Mouse (Mus musculus): ENCODE measurements around the gene Otud5.
"Not testable (repeated sequence)": the region's sequence is repeated elsewhere in the genome, so short reads cannot be mapped to it uniquely, and the experiment has no call there.

The Otud5 gene

GRCm38 (mm10) chrX:7841163-7842162, at the start of gene Otud5:
Otud5 (plus strand) TSS chrX:7841364.
- peak; percentile 97 for DNase-seq (ENCODE audit: low spot score)

- peak; percentile 16 for DNase-seq (ENCODE audit: low spot score)
Observed at GRCm38 (mm10) chrX:7793361-7793760, 47.8 kb upstream of the Otud5 start.

- no peak for DNase-seq (ENCODE audit: low spot score)
Observed at GRCm38 (mm10) chrX:7795016-7795415, 46.1 kb upstream of the Otud5 start.

GRCm38 (mm10) chrX:7797327-7797726, 43.8 kb upstream of the Otud5 start:
- no peak for DNase-seq (ENCODE audit: low spot score)

GRCm38 (mm10) chrX:7802157-7802556, 39.0 kb upstream of the Otud5 start:
- DNase-seq (ENCODE audit: low spot score) = not testable (repeated sequence)

DNA sequence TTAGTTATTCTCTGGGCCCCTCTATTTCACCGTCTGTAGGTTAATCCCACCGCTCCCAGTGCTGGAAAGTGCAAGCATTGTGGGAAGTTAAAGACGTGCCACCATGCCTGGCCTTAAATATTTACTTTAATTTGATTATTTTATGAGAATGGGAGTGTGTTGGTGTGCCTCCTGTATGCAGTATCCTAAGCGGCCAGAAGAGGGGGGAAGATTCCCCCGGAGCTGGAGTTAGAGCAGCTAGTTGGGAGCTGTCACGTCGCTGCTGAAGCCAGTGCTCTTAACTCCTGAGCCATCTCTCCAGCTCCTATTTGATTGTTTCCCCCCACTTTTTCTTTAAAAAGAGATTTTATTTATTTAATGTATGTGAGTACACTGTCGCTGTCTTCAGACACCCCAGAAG, 26.1 kb upstream of the Otud5 start:
- peak; percentile 35 for DNase-seq (ENCODE audit: low spot score)

DNA sequence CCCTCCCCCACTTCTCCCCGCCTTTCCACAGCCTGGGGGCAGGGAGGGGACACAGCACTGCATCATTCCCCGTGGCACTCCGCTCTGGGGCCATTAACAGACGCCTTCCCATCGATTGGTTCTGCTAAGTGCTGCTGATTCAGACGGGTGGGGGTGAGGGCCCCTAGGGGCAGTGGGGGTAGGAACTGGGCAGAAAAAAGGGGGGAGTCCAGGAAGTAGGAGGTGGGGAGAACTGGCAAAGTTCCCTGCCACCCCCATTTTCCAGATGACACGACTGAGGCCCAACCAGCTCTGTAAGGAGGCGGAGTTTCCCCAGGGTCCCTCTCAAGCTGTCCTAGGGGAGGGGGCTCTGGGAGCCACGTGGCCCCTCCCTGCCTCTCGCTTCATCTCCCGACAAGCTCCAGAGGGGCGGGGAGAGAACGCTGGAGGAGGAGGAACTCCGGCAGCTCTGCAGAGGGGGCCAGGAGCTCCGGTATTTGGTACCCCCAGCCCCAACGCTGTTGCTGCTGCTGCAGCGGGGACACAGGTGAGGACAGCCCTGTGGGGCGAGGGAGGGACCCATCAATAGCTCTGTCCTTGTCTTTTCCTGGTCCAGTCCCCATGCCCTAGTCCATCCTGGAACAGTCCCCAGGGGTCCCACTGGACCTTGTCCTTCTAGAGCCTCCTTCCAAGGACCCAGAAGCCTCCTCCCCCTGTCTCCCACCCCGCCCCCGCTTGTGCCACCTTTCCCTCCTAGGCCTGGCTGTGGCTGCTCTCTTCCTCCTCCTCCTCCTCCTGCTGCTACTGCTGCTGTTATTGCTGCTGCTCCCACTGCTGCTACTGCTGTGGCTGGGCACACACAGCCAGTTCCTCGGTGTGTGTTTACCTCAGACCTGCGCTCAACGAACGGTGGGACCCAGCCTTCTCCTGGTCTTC, 19.0 kb upstream of the Otud5 start, which contains the start of gene Kcnd1:
Gene Kcnd1 (plus strand): TSS at position 425 of the 915 bp plus-strand sequence.
- DNase-seq (ENCODE audit: low spot score) = no peak

DNA sequence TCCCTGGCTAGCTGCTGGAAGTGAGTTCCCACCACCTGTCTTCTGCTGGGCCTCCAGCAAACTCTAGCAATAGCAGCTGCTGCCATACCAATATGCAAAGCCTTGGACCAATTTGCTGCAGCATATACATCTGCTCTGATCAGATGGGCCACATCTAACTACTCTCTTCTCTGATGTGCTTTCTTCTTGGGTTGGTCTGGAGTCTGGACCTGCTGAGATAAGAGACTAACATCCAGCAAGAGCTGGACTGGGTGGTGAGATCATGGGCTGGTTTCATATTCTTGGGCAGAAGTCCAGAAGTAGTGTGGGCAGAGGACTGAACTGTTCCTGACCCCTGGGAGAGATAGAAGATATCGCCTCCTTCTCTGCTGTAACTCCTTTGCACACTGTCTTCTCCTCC, 4.0 kb upstream of the Otud5 start:
- DNase-seq (ENCODE audit: low spot score) = no peak

GRCm38 (mm10) chrX:7840842-7841162, 362 bp upstream of the Otud5 start:
- no peak for DNase-seq (ENCODE audit: low spot score)

DNA sequence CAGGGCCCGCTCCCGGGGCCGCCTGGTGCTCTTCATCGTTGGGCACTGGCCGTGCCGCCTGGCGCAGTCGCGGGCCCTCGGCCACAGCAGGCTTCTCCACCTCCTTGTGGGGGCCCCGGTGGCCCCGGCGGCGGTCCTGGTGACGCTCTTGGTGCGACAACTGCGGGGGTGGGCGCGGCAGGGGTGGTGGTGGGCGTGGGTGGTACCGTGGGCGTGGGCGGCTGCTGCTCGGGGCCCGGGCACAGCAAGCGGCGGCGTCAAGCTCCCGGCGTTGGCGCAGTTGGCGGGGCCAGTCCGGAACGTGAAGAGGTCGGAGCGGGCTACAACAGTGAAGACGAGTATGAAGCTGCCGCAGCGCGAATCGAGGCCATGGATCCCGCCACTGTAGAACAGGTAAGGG, 1.2 kb downstream of the Otud5 start:
- peak; percentile 41 for DNase-seq (ENCODE audit: low spot score)

- DNase-seq (ENCODE audit: low spot score) = no peak
Observed at GRCm38 (mm10) chrX:7847845-7848244, 6.7 kb downstream of the Otud5 start.

DNA sequence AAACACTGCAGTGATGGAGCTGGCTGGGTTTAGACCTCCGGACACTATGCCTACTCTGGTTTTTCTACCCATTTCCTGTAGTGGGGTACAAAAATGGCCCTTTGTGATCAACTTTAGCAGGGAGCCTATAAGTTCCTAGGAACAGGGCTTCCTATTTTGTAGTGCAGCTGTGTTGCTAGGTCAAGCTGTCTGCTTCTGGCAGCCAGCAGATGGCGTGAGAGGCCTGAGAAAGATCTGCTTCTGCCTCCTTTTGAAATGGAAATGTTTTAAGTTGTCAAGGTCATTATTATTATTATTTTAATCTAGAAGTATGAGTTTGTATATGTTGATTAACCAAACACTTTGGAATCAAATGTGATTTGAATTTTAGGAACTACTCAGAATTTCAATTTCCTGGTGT, 13.4 kb downstream of the Otud5 start:
- peak; percentile 58 for DNase-seq (ENCODE audit: low spot score)

DNA sequence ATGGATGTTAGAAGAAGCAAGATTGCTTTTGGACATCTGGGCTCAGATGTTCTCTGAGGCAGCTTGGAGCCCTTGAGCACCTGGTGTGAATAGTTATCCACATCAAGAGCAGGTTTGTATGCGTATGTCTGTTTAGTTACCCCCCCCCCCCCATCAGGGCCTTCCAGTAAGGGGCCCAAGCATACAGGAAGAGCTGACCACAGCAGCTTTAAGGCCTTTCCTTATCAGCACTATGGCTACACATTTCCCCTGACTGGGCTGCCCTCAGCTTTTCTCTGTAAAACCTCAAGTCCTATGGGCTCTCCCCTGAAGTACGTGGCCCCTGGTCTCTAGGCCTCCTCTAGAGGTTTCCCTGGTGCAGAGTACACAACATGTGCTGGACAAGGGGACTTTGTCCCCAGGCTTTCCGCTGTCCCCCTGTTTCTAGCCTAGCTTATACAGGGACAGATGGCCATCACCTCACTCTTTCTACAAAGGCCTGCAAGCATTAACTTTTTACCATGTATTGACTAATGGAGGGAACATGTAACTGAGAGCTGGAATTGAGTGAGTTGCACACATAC, 18.1 kb downstream of the Otud5 start:
- DNase-seq (ENCODE audit: low spot score) = no peak

GRCm38 (mm10) chrX:7863181-7863580, 22.0 kb downstream of the Otud5 start:
- DNase-seq (ENCODE audit: low spot score) = no peak

GRCm38 (mm10) chrX:7864551-7864950, 23.4 kb downstream of the Otud5 start:
- DNase-seq (ENCODE audit: low spot score) = no peak

- DNase-seq (ENCODE audit: low spot score) = peak; percentile 79
Observed at GRCm38 (mm10) chrX:7865343-7865742, 24.2 kb downstream of the Otud5 start.

- DNase-seq (ENCODE audit: low spot score) = no peak
Observed at GRCm38 (mm10) chrX:7865786-7866185, 24.6 kb downstream of the Otud5 start.

- no peak for DNase-seq (ENCODE audit: low spot score)
Observed at GRCm38 (mm10) chrX:7867141-7867540, 26.0 kb downstream of the Otud5 start.

- DNase-seq (ENCODE audit: low spot score) = no peak
Observed at GRCm38 (mm10) chrX:7868506-7868905, 27.3 kb downstream of the Otud5 start.

DNA sequence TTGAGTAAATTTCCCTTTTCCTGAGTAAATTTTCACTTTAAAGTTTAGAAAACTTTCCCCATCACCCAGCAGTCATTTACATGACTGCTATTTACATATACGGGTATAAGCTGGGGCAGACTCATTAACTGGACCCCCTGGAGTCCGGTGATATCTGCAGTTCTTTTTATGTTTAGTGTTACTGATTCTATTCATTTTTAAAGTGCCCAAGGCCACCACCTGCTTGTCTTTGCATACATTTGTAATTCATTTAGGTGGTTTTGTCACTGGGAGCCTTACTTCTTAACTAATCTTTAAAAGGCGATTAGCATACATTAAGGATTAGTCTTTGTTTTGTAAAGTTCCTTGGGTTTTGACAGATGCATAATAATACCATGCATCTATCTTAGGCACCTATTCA, 28.7 kb downstream of the Otud5 start:
- no peak for DNase-seq (ENCODE audit: low spot score)

DNA sequence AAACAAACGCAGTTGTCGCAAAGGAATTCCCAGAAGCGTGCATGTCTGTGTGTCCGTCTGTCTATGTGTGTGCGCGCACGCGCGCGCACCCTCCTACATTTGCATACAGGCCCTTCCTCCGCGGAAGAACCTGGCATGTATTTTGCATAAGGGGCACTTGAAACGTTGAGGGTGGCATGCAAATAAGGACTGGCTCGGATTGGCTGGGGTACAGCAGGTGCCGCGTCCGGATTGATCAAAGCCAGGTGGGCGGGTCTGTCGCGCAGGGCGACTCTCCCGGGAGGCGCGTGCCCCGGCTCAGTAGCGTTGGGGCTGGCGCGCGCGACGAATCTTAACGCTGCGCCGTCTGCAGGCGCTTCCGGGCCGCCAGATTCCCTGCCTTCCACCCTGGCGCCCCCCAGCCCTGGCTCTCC, 36.8 kb downstream of the Otud5 start, which contains the start of gene Pim2:
Gene Pim2 (plus strand): TSS at position 256 of the 413 bp plus-strand sequence.
- peak; percentile 92 for DNase-seq (ENCODE audit: low spot score)

GRCm38 (mm10) chrX:7878495-7878894, 37.3 kb downstream of the Otud5 start:
- peak; percentile 46 for DNase-seq (ENCODE audit: low spot score)

Data from T-cell, adult 2 months (primary cell).